Mouse (Mus musculus) adrenal gland (tissue): ENCODE measurements at regions not wholly inside any gene's neighbourhood (a gene's known extent, or its start where the extent isn't known, plus 50 kb on each side); places are given as distances from the start of the nearest gene placed in this dataset.

Source experiments
- intact Hi-C: fragments of 180-260 bp; cut with DNase I; formaldehyde crosslinking; loops from one replicate; pipeline ENCODE4 v1.15.1; 2025

- intact Hi-C loops = no loop called here
Observed at GRCm38 (mm10) chr4:64804996-64805395, 319.0 kb upstream of the Pappa start.

- intact Hi-C loops = no loop called here
Observed at GRCm38 (mm10) chr4:64807148-64807547, 316.8 kb upstream of the Pappa start.

GRCm38 (mm10) chr4:64811974-64812373, 312.0 kb upstream of the Pappa start:
- intact Hi-C loops = no loop called here

- intact Hi-C loops = no loop called here
Observed at GRCm38 (mm10) chr4:64812812-64813211, 311.2 kb upstream of the Pappa start.

- intact Hi-C loops = loop anchor here (10.0 kb wide), 1 partner anchor 662 kb away; no protein-coding TSS in a partner anchor
Observed at GRCm38 (mm10) chr4:64832882-64833281, 291.1 kb upstream of the Pappa start.

GRCm38 (mm10) chr4:64874521-64874920, 249.5 kb upstream of the Pappa start:
- intact Hi-C loops = no loop called here

GRCm38 (mm10) chr4:64876924-64877323, 247.1 kb upstream of the Pappa start:
- intact Hi-C loops = no loop called here

GRCm38 (mm10) chr4:64897935-64898334, 226.0 kb upstream of the Pappa start:
- intact Hi-C loops = no loop called here

- intact Hi-C loops = no loop called here
Observed at GRCm38 (mm10) chr4:64901091-64901845, 222.7 kb upstream of the Pappa start.

- intact Hi-C loops = no loop called here
Observed at GRCm38 (mm10) chr4:64923751-64924150, 200.2 kb upstream of the Pappa start.

- intact Hi-C loops = no loop called here
Observed at GRCm38 (mm10) chr4:64928553-64928952, 195.4 kb upstream of the Pappa start.

- intact Hi-C loops = no loop called here
Observed at GRCm38 (mm10) chr4:64945547-64945946, 178.4 kb upstream of the Pappa start.

- intact Hi-C loops = no loop called here
Observed at GRCm38 (mm10) chr4:64952651-64953050, 171.3 kb upstream of the Pappa start.

GRCm38 (mm10) chr4:64958843-64959242, 165.1 kb upstream of the Pappa start:
- intact Hi-C loops = no loop called here

GRCm38 (mm10) chr4:64961796-64962195, 162.2 kb upstream of the Pappa start:
- intact Hi-C loops = no loop called here
